Mouse (Mus musculus): ENCODE data around the gene Fignl1. TPM values are rescaled to one million over a fixed set of nuclear protein-coding genes. Genes with fewer than 3 reads are reported as not detected.
A peak's percentile ranks its signal among the peaks of the same experiment; 100 is the strongest.

Fignl1 gene
- total and polyA plus RNA-seq, 3 experiments, result 0.21 to 1.2 (median 0.30) TPM

DNA sequence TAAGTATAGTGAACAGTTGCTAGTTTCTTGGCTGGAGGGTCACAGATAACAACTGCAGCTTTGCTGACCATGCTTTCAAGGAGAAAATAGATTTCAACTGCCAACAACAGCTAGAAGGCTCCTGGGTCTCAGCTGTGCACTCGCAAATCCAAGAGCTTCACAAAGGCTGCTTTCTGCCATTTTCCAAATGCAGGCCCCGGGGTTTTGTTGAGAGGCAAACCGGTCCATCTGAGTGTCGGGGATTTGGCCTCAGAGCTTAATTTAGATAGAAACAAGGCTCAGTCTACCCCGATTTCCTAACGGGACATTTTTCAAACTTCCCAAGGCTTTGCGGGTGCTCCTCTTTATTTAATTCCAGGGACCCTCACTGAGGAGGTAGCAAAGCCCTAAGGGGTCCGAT is 27.5 kb upstream of the Fignl1 start:
- TF ChIP-seq POLR2A (IDR thresholded peaks at IDR 0.05; ENCODE audit: insufficient read depth, low read depth, low read length), result no peak
- no peak for TF ChIP-seq EP300 (IDR thresholded peaks at IDR 0.05; ENCODE audit: insufficient read depth, low read depth, low read length)
- TF ChIP-seq CTCF (IDR thresholded peaks at IDR 0.05), result no peak
- no peak overlapping the region for H3K9ac ChIP-seq (ENCODE audit: low read depth, low read length)
- H3K4me1 ChIP-seq (ENCODE audit: control insufficient read depth, insufficient read depth, low read length), result peaks cover 4% of the 10 kb centered on the region
- intact Hi-C loops (cut with DNase I), result no loop called here
- no peaks in the 10 kb centered on the region for H3K79me2 ChIP-seq (replicated peaks; ENCODE audit: control insufficient read depth, insufficient read depth, low read length)
- 20% methylated on average over 8 of the region's 8 CpGs for WGBS
- H3K27me3 ChIP-seq (ENCODE audit: control insufficient read depth, insufficient read depth, low read length), result no peaks in the 10 kb centered on the region
- no peak for DNase-seq
- H3K27ac ChIP-seq, result peak overlapping the region; percentile 67
- H3K4me3 ChIP-seq, result peak overlapping the region; percentile 31
- peaks cover 5% of the 10 kb centered on the region; the same call in 1 of the 2 replicates for H3K36me3 ChIP-seq (ENCODE audit: control insufficient read depth, insufficient read depth, low read length)

DNA sequence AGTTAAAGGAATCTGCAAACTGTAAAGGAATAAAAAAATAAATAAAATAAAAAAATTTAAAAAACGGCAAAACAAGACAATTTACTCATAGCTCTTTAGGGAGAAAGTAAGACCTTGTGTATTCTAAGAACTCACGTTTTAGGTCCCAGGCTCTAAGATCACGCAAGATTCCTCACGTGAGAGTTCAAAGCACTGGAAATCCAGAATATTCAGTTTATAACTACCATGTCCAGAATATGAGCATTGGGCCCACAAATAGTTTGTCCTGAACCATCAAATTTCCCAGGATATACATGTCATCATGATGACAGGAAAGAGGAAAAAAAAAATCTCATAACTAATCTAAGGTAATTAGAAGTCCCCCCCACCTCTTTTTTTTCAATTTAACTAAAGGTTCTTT is 27.0 kb upstream of the Fignl1 start:
- Histone ChIP-seq H3K4me3 (no peak overlapping the region), H3K36me3 (ENCODE audit: control insufficient read depth, insufficient read depth, low read length) (peaks cover 5% of the 10 kb centered on the region; the same call in 1 of the 2 replicates), H3K27ac (no peak overlapping the region), H3K27me3 (ENCODE audit: control insufficient read depth, insufficient read depth, low read length) (no peaks in the 10 kb centered on the region), H3K79me2 (replicated peaks; ENCODE audit: control insufficient read depth, insufficient read depth, low read length) (no peaks in the 10 kb centered on the region), H3K4me1 (ENCODE audit: control insufficient read depth, insufficient read depth, low read length) (peaks cover 4% of the 10 kb centered on the region), H3K9ac (ENCODE audit: low read depth, low read length) (no peak overlapping the region)
- 91% methylated on average over 4 of the region's 4 CpGs for WGBS
- no peak for DNase-seq
- TF ChIP-seq POLR2A (IDR thresholded peaks at IDR 0.05; ENCODE audit: insufficient read depth, low read depth, low read length) (no peak), EP300 (IDR thresholded peaks at IDR 0.05; ENCODE audit: insufficient read depth, low read depth, low read length) (no peak)
- intact Hi-C loops (cut with DNase I), result no loop called here

DNA sequence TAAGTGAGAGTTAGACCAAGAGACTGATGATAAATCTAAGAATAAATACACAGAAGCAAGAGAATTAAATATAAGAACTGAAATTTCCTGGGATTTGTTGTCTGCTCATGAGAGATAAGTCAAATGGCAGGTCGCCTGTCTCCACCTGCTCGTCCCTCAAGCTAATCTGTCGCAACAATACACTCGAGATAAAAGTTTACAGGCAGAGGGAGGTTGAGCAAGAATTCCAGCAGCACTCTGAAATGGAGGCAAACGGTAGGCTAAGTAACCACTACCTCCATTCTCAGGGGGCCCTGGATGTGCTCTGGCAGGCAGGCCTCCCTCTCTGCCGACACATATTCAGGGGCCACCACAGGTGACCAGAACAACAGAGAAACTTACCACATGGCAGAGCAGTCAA is 26.6 kb upstream of the Fignl1 start:
- no peak overlapping the region for H3K27ac ChIP-seq
- H3K27me3 ChIP-seq (ENCODE audit: control insufficient read depth, insufficient read depth, low read length), result no peaks in the 10 kb centered on the region
- WGBS, result 73% methylated on average over 6 of the region's 6 CpGs
- TF ChIP-seq POLR2A (IDR thresholded peaks at IDR 0.05; ENCODE audit: insufficient read depth, low read depth, low read length), result no peak
- TF ChIP-seq EP300 (IDR thresholded peaks at IDR 0.05; ENCODE audit: insufficient read depth, low read depth, low read length), result no peak
- no peak for TF ChIP-seq CTCF (IDR thresholded peaks at IDR 0.05)
- H3K9ac ChIP-seq (ENCODE audit: low read depth, low read length), result no peak overlapping the region
- no peak overlapping the region for H3K4me3 ChIP-seq
- DNase-seq, result no peak
- H3K79me2 ChIP-seq (replicated peaks; ENCODE audit: control insufficient read depth, insufficient read depth, low read length), result no peaks in the 10 kb centered on the region
- peaks cover 5% of the 10 kb centered on the region; the same call in 1 of the 2 replicates for H3K36me3 ChIP-seq (ENCODE audit: control insufficient read depth, insufficient read depth, low read length)
- peaks cover 4% of the 10 kb centered on the region for H3K4me1 ChIP-seq (ENCODE audit: control insufficient read depth, insufficient read depth, low read length)
- intact Hi-C loops (cut with DNase I), result no loop called here

DNA sequence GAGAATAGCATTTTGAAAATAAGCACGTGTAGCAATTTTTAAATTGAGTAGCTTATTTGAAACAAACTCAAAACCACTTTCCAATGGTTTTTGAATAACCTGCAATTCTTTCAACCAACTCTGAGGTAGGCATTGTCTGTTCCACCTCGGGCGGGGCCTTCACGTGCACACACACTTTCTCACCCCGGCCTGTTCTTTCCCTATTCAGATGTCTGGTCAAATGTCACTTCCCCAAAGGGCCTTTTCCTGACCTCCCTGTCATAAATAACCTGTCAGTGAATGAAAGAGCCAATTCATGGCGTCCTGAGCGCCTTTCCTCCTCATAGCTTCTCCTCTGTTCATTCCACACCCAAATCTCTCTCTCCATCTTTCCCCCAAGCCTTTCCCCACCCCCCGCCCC is 24.3 kb upstream of the Fignl1 start:
- no peak overlapping the region for H3K4me3 ChIP-seq
- H3K36me3 ChIP-seq (ENCODE audit: control insufficient read depth, insufficient read depth, low read length), result peaks cover 5% of the 10 kb centered on the region; the same call in 1 of the 2 replicates
- no peak overlapping the region for H3K9ac ChIP-seq (ENCODE audit: low read depth, low read length)
- no peak for TF ChIP-seq POLR2A (IDR thresholded peaks at IDR 0.05; ENCODE audit: insufficient read depth, low read depth, low read length)
- no peak for TF ChIP-seq EP300 (IDR thresholded peaks at IDR 0.05; ENCODE audit: insufficient read depth, low read depth, low read length)
- no peak for TF ChIP-seq CTCF (IDR thresholded peaks at IDR 0.05)
- H3K27me3 ChIP-seq (ENCODE audit: control insufficient read depth, insufficient read depth, low read length), result no peaks in the 10 kb centered on the region
- H3K79me2 ChIP-seq (replicated peaks; ENCODE audit: control insufficient read depth, insufficient read depth, low read length), result no peaks in the 10 kb centered on the region
- intact Hi-C loops (cut with DNase I), result no loop called here
- peaks cover 5% of the 10 kb centered on the region for H3K4me1 ChIP-seq (ENCODE audit: control insufficient read depth, insufficient read depth, low read length)
- WGBS, result 65% methylated on average over 8 of the region's 8 CpGs
- no peak for DNase-seq
- peak overlapping the region; percentile 58 for H3K27ac ChIP-seq

GRCm38 (mm10) chr11:11832755-11833084 is 24.0 kb upstream of the Fignl1 start:
- H3K4me1 ChIP-seq (ENCODE audit: control insufficient read depth, insufficient read depth, low read length), result peaks cover 5% of the 10 kb centered on the region
- no peak for DNase-seq
- no peak overlapping the region for H3K9ac ChIP-seq (ENCODE audit: low read depth, low read length)
- WGBS, result 39% methylated on average over 6 of the region's 6 CpGs
- H3K27me3 ChIP-seq (ENCODE audit: control insufficient read depth, insufficient read depth, low read length), result no peaks in the 10 kb centered on the region
- no peak overlapping the region for H3K4me3 ChIP-seq
- TF ChIP-seq EP300 (IDR thresholded peaks at IDR 0.05; ENCODE audit: insufficient read depth, low read depth, low read length) (no peak), CTCF (IDR thresholded peaks at IDR 0.05) (no peak), POLR2A (IDR thresholded peaks at IDR 0.05; ENCODE audit: insufficient read depth, low read depth, low read length) (no peak)
- H3K36me3 ChIP-seq (ENCODE audit: control insufficient read depth, insufficient read depth, low read length), result peaks cover 5% of the 10 kb centered on the region; the same call in 1 of the 2 replicates
- H3K79me2 ChIP-seq (replicated peaks; ENCODE audit: control insufficient read depth, insufficient read depth, low read length), result no peaks in the 10 kb centered on the region
- peak overlapping the region; percentile 58 for H3K27ac ChIP-seq
- intact Hi-C loops (cut with DNase I), result no loop called here

GRCm38 (mm10) chr11:11831940-11832754 is 23.4 kb upstream of the Fignl1 start:
- Histone ChIP-seq H3K27me3 (ENCODE audit: control insufficient read depth, insufficient read depth, low read length) (no peaks in the 10 kb centered on the region), H3K4me3 (no peak overlapping the region), H3K27ac (peak overlapping the region; percentile 58), H3K4me1 (ENCODE audit: control insufficient read depth, insufficient read depth, low read length) (peaks cover 5% of the 10 kb centered on the region), H3K36me3 (ENCODE audit: control insufficient read depth, insufficient read depth, low read length) (peaks cover 5% of the 10 kb centered on the region; the same call in 1 of the 2 replicates), H3K79me2 (replicated peaks; ENCODE audit: control insufficient read depth, insufficient read depth, low read length) (no peaks in the 10 kb centered on the region), H3K9ac (ENCODE audit: low read depth, low read length) (no peak overlapping the region; the same call in 1 of the 2 replicates)
- no peak for DNase-seq
- WGBS, result 38% methylated on average over 6 of the region's 6 CpGs
- intact Hi-C loops (cut with DNase I), result no loop called here
- no peak for TF ChIP-seq EP300 (IDR thresholded peaks at IDR 0.05; ENCODE audit: insufficient read depth, low read depth, low read length)
- TF ChIP-seq CTCF (IDR thresholded peaks at IDR 0.05), result no peak
- TF ChIP-seq POLR2A (IDR thresholded peaks at IDR 0.05; ENCODE audit: insufficient read depth, low read depth, low read length), result no peak
